Mouse (Mus musculus): ENCODE results near the gene Tas2r130.
"Not testable (repeated sequence)": the region's sequence is repeated elsewhere in the genome, so short reads cannot be mapped to it uniquely, and the experiment has no call there.

The Tas2r130 gene

GRCm38 (mm10) chr6:131630812-131631211, at the start of gene Tas2r130:
Tas2r130 (minus strand) TSS chr6:131630912.
- H3K36me3 ChIP-seq (ENCODE audit: control insufficient read depth, insufficient read depth, low read length, poor library complexity, severe bottlenecking) = no peaks in the 10 kb centered on the region
- no peak for DNase-seq (ENCODE audit: low read depth, low spot score)

GRCm38 (mm10) chr6:131678786-131679185, 48.1 kb upstream of the Tas2r130 start, which contains the start of gene Tas2r106:
Tas2r106 (minus strand) TSS chr6:131678886.
- no peak for DNase-seq (ENCODE audit: low read depth, low spot score)
- no peaks in the 10 kb centered on the region for H3K27me3 ChIP-seq (ENCODE audit: control insufficient read depth, insufficient read depth, low read length, poor library complexity, severe bottlenecking)
- H3K36me3 ChIP-seq (ENCODE audit: control insufficient read depth, insufficient read depth, low read length, poor library complexity, severe bottlenecking) = no peaks in the 10 kb centered on the region

More at GRCm38 (mm10) chr6:131630812-131631211, at the start of gene Tas2r130:
- no peaks in the 10 kb centered on the region for H3K27me3 ChIP-seq (ENCODE audit: control insufficient read depth, insufficient read depth, low read length, poor library complexity, severe bottlenecking)

GRCm38 (mm10) chr6:131660049-131660448, 29.3 kb upstream of the Tas2r130 start, which contains the start of gene Tas2r107:
Tas2r107 (minus strand) TSS chr6:131660149.
- Histone ChIP-seq H3K27me3 (ENCODE audit: control insufficient read depth, insufficient read depth, low read length, poor library complexity, severe bottlenecking) (no peaks in the 10 kb centered on the region), H3K36me3 (ENCODE audit: control insufficient read depth, insufficient read depth, low read length, poor library complexity, severe bottlenecking) (no peaks in the 10 kb centered on the region)
- no peak for DNase-seq (ENCODE audit: low read depth, low spot score)

GRCm38 (mm10) chr6:131609956-131610355, 20.8 kb downstream of the Tas2r130 start:
- H3K27me3 ChIP-seq (ENCODE audit: control insufficient read depth, insufficient read depth, low read length, poor library complexity, severe bottlenecking); H3K36me3 ChIP-seq (ENCODE audit: control insufficient read depth, insufficient read depth, low read length, poor library complexity, severe bottlenecking); DNase-seq (ENCODE audit: low read depth, low spot score): not testable (repeated sequence)

- no peaks in the 10 kb centered on the region for H3K36me3 ChIP-seq (ENCODE audit: control insufficient read depth, insufficient read depth, low read length, poor library complexity, severe bottlenecking)
- DNase-seq (ENCODE audit: low read depth, low spot score) = no peak
- H3K27me3 ChIP-seq (ENCODE audit: control insufficient read depth, insufficient read depth, low read length, poor library complexity, severe bottlenecking) = no peaks in the 10 kb centered on the region
Measured at GRCm38 (mm10) chr6:131604821-131605220, 25.9 kb downstream of the Tas2r130 start.

Measured in splenic B cell, adult 2 months (primary cell).